Mouse (Mus musculus): ENCODE data around the gene Atp5l.

DNA sequence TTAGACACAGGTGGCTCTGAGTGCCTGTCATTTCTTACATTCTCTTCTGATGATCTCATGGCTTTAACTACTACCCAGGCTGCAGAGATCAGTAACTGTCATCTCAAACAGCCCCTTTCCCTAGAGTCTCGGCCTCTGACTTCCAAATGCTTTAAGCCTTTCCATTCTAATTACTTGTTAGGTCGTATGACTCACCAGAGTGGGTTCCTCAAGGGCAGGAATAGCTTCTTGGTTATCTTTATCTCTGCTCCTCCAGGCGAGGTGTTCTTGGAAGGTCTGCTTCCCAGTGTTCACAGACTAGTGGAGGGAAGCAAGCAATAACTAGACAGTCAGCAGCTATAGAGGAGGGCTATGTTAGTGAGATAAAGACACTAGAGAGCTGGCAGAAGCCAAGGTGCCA lies 27.9 kb downstream of the Atp5l start:
- TF ChIP-seq CTCF (IDR thresholded peaks at IDR 0.05) = no peak
- no peak for TF ChIP-seq EP300 (IDR thresholded peaks at IDR 0.05; ENCODE audit: insufficient read depth, low read depth, low read length)
- TF ChIP-seq POLR2A (IDR thresholded peaks at IDR 0.05; ENCODE audit: insufficient read depth, low read depth, low read length) = no peak

Measured in heart, adult 2 months (tissue).